Mouse (Mus musculus) left cerebral cortex, postnatal 10 days (tissue): ENCODE data around the gene Eif2ak1. TPM values are rescaled to one million over a fixed set of nuclear protein-coding genes. Genes with fewer than 3 reads are reported as not detected.

Experiments used
- DNase-seq, 2 experiments: peaks; one replicate each; pipeline ENCODE4 v3.0.0; 2021 to 2022; ENCODE audit warnings: low spot score in 2 of 2, mixed read lengths in 1 of 2; ENCODE audit errors: extremely low spot score in 1 of 2
- intact Hi-C: fragments of 180-260 bp; cut with DNase I; formaldehyde crosslinking; loops from one replicate; pipeline ENCODE4 v1.15.1; 2025
- total RNA-seq, 2 experiments: library from RNA; stranded (reverse); gene quantifications; 2 replicates each; pipeline ENCODE4 v1.2.3; 2021

Eif2ak1 gene
- total RNA-seq, 2 experiments from 2014 or later, result 46.3 to 46.6 TPM

- intact Hi-C loops, result no loop called here
- DNase-seq, result no peak
These were observed 74.8 kb downstream of the Eif2ak1 start for GRCm38 (mm10) chr5:143892255-143892886.

- DNase-seq, result no peak
- intact Hi-C loops, result no loop called here
These were observed 75.8 kb downstream of the Eif2ak1 start for GRCm38 (mm10) chr5:143893396-143893795.

GRCm38 (mm10) chr5:143897635-143898330 is 80.2 kb downstream of the Eif2ak1 start, which contains the start of gene Ankrd61:
Gene Ankrd61 (minus strand): TSS chr5:143897685.
- DNase-seq, result no peak
- intact Hi-C loops, result no loop called here

DNA sequence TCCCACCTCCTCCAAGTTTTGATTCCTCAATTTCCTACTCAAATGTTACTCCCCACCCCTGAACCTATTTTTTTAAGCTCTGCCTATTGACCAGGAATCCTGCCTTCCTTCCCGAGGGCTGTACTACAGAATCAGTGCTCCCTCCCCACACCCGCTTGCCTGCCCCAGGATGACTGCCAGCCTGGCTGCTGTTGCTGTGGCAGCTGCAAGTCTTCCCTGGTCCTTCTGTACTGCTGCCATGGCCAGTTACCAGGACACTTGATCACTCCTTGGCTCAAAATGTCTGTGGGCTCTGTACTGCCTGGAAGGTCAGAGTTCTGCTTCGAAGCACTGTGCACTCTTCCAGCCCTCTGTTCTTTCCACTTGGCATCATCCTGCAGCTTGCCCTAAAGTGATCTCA is 84.5 kb downstream of the Eif2ak1 start:
- peak in 1 of 2 experiments; percentile 33 for DNase-seq
- intact Hi-C loops, result no loop called here

- intact Hi-C loops, result no loop called here
- DNase-seq, result no peak
These were observed 86.2 kb downstream of the Eif2ak1 start for GRCm38 (mm10) chr5:143903813-143904212.

- intact Hi-C loops, result no loop called here
- DNase-seq, result no peak
These were observed 88.8 kb downstream of the Eif2ak1 start for GRCm38 (mm10) chr5:143906429-143906828.

- no peak for DNase-seq
- intact Hi-C loops, result no loop called here
These were observed 91.3 kb downstream of the Eif2ak1 start for GRCm38 (mm10) chr5:143908926-143909325.

DNA sequence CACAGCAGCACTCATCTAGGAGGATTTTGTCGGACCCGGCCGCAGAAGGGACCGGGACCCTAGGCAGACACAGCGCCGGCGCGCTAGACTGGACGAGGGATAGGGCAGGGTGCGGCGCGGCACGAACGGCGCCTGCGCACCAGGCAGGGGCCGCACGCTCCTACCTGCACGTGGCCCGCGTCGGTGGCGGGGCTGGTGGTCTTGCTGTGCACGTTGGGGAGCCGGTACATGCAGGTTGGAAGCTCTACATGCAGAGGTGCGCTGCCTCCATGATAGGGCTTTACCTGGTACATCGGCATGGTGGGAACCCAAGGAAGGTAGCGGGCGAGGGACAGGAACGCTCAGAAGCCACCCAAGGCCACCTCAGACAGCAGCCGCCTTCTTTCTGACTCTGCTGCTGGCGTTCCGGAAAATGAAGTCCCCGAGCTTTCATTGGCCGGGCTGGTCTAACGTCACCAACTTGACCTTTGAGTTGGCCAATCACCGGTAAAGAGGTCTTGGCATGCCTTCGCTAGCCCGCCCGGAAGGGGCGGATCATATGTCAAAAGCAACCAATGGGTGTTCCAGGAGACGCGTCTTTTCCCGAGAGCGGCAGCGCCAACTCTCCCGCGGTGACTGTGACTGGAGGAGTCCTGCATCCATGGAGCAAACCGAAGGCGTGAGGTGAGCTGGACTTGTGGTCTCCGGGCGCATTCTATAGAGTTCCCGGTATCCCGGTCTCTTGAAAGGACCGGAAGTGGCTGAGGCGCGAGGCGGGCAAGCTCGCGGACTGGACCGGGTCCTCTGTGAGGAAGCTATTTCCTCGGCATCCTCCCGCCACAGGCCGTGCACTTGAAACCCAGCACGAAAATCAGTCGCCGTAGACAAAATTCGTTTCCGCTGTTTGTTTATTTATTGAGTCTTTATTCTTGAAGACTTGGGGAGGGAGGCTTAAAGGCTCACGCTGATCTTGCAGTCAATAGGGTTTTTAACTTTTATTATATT is 92.1 kb downstream of the Eif2ak1 start, which contains the start of the genes Aimp2 and Pms2:
TSS of gene Aimp2 (minus strand) at position 431 of the 984 bp plus-strand sequence.
TSS of gene Pms2 (plus strand) at position 548 of the 984 bp plus-strand sequence.
- intact Hi-C loops, result no loop called here
- peak; percentile 96 to 98 for DNase-seq

- DNase-seq, result no peak
- intact Hi-C loops, result no loop called here
These were observed 98.6 kb downstream of the Eif2ak1 start for GRCm38 (mm10) chr5:143916221-143916620.

- intact Hi-C loops, result no loop called here
- DNase-seq, result peak in 1 of 2 experiments; percentile 40
These were observed 99.8 kb downstream of the Eif2ak1 start for GRCm38 (mm10) chr5:143917418-143917817.

- DNase-seq, result no peak
- intact Hi-C loops, result no loop called here
These were observed 100.5 kb downstream of the Eif2ak1 start for GRCm38 (mm10) chr5:143918120-143918519.

DNA sequence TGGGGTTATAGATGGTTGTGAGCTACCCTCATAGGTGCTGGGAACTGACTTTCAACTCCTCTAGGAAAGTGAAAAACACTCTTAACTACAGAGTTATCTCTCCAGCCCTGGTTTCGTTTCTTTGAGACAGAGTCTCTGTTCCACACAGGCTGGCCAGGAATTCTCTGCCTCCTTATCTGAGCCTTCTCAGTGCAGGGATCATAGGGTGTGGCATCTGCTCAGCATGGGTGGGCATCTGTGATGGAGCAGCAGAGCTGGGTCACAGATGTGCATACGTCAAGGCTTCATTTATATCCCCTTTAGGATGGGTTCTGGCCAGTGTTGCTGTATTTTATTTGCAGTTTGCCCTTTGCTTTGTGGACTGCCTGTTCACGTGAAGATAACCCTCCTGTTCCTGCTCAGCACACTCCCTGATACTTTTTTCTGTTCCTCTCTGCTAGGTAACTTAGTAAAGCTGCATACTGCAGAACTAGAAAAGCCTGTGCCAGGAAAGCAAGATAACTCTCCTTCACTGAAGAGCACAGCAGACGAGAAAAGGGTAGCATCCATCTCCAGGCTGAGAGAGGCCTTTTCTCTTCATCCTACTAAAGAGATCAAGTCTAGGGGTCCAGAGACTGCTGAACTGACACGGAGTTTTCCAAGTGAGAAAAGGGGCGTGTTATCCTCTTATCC is 107.3 kb downstream of the Eif2ak1 start:
- intact Hi-C loops, result loop anchor here (5.0 kb wide), 1 partner anchor 67 kb away; no protein-coding TSS in a partner anchor
- no peak for DNase-seq

DNA sequence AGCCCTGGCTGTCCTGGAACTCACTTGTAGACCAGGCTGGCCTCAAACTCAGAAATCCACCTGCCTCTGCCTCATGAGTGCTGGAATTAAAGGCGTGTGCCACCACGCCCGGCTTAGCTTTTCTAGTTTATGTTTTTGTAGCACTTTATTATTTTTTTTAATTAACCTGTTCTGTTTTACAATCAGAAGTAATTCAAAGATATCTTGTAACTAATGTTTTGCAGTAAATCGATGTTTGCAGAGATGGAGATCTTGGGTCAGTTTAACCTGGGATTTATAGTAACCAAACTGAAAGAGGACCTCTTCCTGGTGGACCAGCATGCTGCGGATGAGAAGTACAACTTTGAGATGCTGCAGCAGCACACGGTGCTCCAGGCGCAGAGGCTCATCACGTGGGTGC is 110.3 kb downstream of the Eif2ak1 start, which contains the start of gene Gm42421:
TSS of gene Gm42421 (plus strand) at position 301 of the 400 bp plus-strand sequence.
- no peak for DNase-seq
- intact Hi-C loops, result loop anchor here (5.0 kb wide), 1 partner anchor 64 kb away; no protein-coding TSS in a partner anchor

- DNase-seq, result no peak
- intact Hi-C loops, result loop anchor here (5.0 kb wide), 1 partner anchor 63 kb away; no protein-coding TSS in a partner anchor
These were observed 111.7 kb downstream of the Eif2ak1 start for GRCm38 (mm10) chr5:143929291-143929690.

- intact Hi-C loops, result no loop called here
- DNase-seq, result no peak
These were observed 113.1 kb downstream of the Eif2ak1 start for GRCm38 (mm10) chr5:143930656-143931055.

- intact Hi-C loops, result no loop called here
- no peak for DNase-seq
These were observed 114.4 kb downstream of the Eif2ak1 start for GRCm38 (mm10) chr5:143931863-143932580.

DNA sequence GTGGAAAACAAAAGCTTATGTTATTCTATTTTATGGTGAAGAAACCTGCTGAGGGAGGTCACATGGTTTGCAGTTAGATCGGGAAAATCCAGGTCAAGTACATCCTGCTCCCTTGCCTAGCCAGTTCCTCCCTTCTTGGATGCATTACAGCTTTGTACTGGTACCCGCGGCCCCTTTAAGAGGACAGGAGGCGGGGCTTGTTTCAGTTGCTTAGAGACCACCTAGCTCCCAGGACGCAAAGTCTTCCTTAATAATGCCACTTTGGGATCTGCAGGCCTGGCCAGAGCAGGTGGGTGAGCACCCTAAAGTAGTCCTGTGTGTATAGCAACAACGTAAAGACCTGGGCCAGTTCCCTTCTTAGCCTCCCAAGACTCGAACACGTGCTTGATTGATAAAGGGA is 115.2 kb downstream of the Eif2ak1 start, which contains the start of gene Rsph10b:
TSS of gene Rsph10b (plus strand) at position 205 of the 400 bp plus-strand sequence.
- DNase-seq, result no peak
- intact Hi-C loops, result no loop called here

DNA sequence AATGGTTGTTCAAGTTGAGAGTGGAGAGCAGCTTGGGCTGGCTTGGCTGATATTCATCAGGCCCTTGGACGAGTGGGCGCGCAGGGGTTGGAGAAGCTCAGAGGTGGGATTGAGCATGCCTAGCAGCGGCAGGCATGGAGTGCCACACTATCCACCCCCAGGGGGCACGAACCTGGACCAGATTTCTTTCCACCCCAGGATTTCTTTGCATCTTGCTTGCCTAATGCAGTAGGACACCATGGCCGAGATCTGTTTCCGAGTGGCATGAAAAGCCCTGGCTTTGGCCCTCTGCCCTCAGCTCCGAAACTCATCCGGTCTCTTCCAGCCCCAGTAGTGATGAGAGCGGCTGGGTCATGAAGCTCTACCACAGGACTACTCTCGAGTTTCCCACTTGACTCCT is 115.8 kb downstream of the Eif2ak1 start:
- intact Hi-C loops, result no loop called here
- DNase-seq, result no peak
